Mouse (Mus musculus) bone marrow macrophage, adult 2 months (primary cell): ENCODE data around the gene Lrrc1.

Source experiments
- CTCF ChIP-seq: IDR thresholded peaks from 2 replicates; pipeline ENCODE4 v1.5.1; 2012; ENCODE audit warnings: low read depth, mild to moderate bottlenecking, low read length, moderate library complexity
- POLR2A ChIP-seq: IDR thresholded peaks from 2 replicates; pipeline ENCODE4 v1.6.1; 2012; ENCODE audit warnings: mild to moderate bottlenecking, low read depth, low read length, borderline replicate concordance

DNA sequence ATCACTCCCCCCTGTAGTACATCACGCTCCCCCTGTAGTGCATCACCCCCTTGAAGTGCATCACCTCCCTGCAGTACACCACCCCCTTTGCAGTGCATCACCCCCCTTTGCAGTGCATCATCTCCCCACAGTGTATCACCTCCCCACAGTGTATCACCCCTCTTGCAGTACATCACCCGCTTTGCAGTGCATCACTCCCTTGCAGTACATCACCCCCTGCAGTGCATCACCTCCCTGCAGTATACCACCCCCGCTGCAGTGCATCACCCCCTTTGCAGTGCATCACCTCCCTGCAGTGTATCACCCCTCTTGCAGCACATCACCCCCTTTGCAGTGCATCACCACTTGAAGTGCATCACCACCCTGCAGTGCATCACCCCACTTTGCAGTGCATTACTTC, 22.2 kb downstream of the Lrrc1 start:
- no peak for TF ChIP-seq POLR2A
- TF ChIP-seq CTCF: no peak
